Mouse (Mus musculus) limb, embryonic 12.5 days (tissue): Measurements from ENCODE around the gene 6030458C11Rik. TPM values are rescaled to one million over a fixed set of nuclear protein-coding genes. Genes with fewer than 3 reads are reported as not detected.
"Not testable (repeated sequence)": the region's sequence is repeated elsewhere in the genome, so short reads cannot be mapped to it uniquely, and the experiment has no call there.

Experiments used
- ATAC-seq: fragments of 200-750 bp; cut with Nextera tagmentation; 2 replicates; pipeline ENCODE4 v1.8.0; 2017; ENCODE audit warnings: low read depth, moderate TSS enrichment; ENCODE audit not compliant: insufficient number of reproducible peaks, insufficient read depth, low FRiP score, low TSS enrichment
- H3K27ac ChIP-seq: fragments of 300-500 bp; sonication (generic); 2 replicates; pipeline ENCODE4 v1.5.1; 2016; ENCODE audit warnings: mild to moderate bottlenecking, moderate library complexity
- H3K27me3 ChIP-seq: fragments of 300-500 bp; sonication (generic); 2 replicates; pipeline ENCODE4 v1.6.1; 2016; ENCODE audit warnings: mild to moderate bottlenecking, moderate library complexity
- H3K36me3 ChIP-seq: fragments of 300-500 bp; sonication (generic); 2 replicates; pipeline ENCODE4 v1.6.1; 2016; ENCODE audit warnings: mild to moderate bottlenecking, moderate library complexity
- H3K4me1 ChIP-seq: fragments of 300-500 bp; sonication (generic); replicated peaks from 2 replicates; pipeline ENCODE4 v1.6.1; 2016
- H3K4me2 ChIP-seq: fragments of 300-500 bp; sonication (generic); 2 replicates; pipeline ENCODE4 v1.6.1; 2016; ENCODE audit warnings: mild to moderate bottlenecking, moderate library complexity
- H3K4me3 ChIP-seq: fragments of 300-500 bp; sonication (generic); replicated peaks from 2 replicates; pipeline ENCODE4 v1.5.1; 2016; ENCODE audit warnings: mild to moderate bottlenecking
- H3K9ac ChIP-seq: fragments of 300-500 bp; sonication (generic); replicated peaks from 2 replicates; pipeline ENCODE4 v1.6.1; 2016; ENCODE audit warnings: mild to moderate bottlenecking, moderate library complexity
- H3K9me3 ChIP-seq: fragments of 300-500 bp; sonication (generic); 2 replicates; pipeline ENCODE4 v1.6.1; 2016; ENCODE audit warnings: mild to moderate bottlenecking, moderate library complexity
- WGBS: fragments of 180-500 bp; shearing (Covaris S2); methylation state at CpG from one replicate; pipeline ENCODE4 v1.1.7; 2016; 5-methylcytosine and 5-hydroxymethylcytosine counted together
- polyA plus RNA-seq: library from polyadenylated mRNA; unstranded; fragments of >200 nt; fragmentation: Nextera tagmentation; extraction: Ambion mirVana; gene quantifications from 2 replicates; pipeline ENCODE4 v1.2.1, GENCODE M21; 2016

The 6030458C11Rik gene
- polyA plus RNA-seq, 1 experiment from 2014 or later: 54.0 TPM

GRCm38 (mm10) chr15:12817592-12817991, 6.9 kb downstream of the 6030458C11Rik start:
- Histone ChIP-seq H3K9me3 (no peaks in the 10 kb centered on the region), H3K36me3 (peaks cover 90% of the 10 kb centered on the region), H3K4me2 (no peak overlapping the region), H3K9ac (no peak overlapping the region), H3K4me3 (no peak overlapping the region), H3K27me3 (no peaks in the 10 kb centered on the region), H3K4me1 (no peaks in the 10 kb centered on the region), H3K27ac (no peak overlapping the region)
- ATAC-seq: no peak
- whole genome bisulfite sequencing: 94% methylated on average over 8 of the region's 8 CpGs

GRCm38 (mm10) chr15:12812646-12813045, 11.8 kb downstream of the 6030458C11Rik start:
- H3K27ac ChIP-seq: no peak overlapping the region
- no peak overlapping the region for H3K9ac ChIP-seq
- no peak for ATAC-seq
- 95% methylated on average over 11 of the region's 11 CpGs for WGBS
- H3K4me2 ChIP-seq: no peak overlapping the region
- H3K4me1 ChIP-seq: no peaks in the 10 kb centered on the region
- peaks cover 95% of the 10 kb centered on the region for H3K36me3 ChIP-seq
- no peaks in the 10 kb centered on the region for H3K27me3 ChIP-seq
- no peak overlapping the region for H3K4me3 ChIP-seq
- H3K9me3 ChIP-seq: no peaks in the 10 kb centered on the region

- Histone ChIP-seq H3K4me2 (no peak overlapping the region), H3K9ac (no peak overlapping the region), H3K27me3 (no peaks in the 10 kb centered on the region), H3K4me1 (no peaks in the 10 kb centered on the region), H3K36me3 (peaks cover 83% of the 10 kb centered on the region), H3K4me3 (no peak overlapping the region), H3K9me3 (no peaks in the 10 kb centered on the region), H3K27ac (no peak overlapping the region)
- ATAC-seq: no peak
- WGBS: 95% methylated on average over 6 of the region's 6 CpGs
Measured at GRCm38 (mm10) chr15:12809305-12809704, 15.1 kb downstream of the 6030458C11Rik start.

- 89% methylated on average over 10 of the region's 10 CpGs for WGBS
- H3K36me3 ChIP-seq: peaks cover 66% of the 10 kb centered on the region
- no peak for ATAC-seq
Measured at GRCm38 (mm10) chr15:12807088-12807487, 17.4 kb downstream of the 6030458C11Rik start.

GRCm38 (mm10) chr15:12805071-12805470, 19.4 kb downstream of the 6030458C11Rik start:
- peaks cover 46% of the 10 kb centered on the region for H3K36me3 ChIP-seq
- no peak overlapping the region for H3K27ac ChIP-seq
- H3K27me3 ChIP-seq: no peaks in the 10 kb centered on the region
- no peak overlapping the region for H3K4me2 ChIP-seq
- no peak overlapping the region for H3K9ac ChIP-seq
- 79% methylated on average over 4 of the region's 4 CpGs for WGBS
- H3K4me3 ChIP-seq: no peak overlapping the region
- H3K4me1 ChIP-seq: no peaks in the 10 kb centered on the region
- H3K9me3 ChIP-seq: no peaks in the 10 kb centered on the region
- no peak for ATAC-seq

More at GRCm38 (mm10) chr15:12807088-12807487, 17.4 kb downstream of the 6030458C11Rik start:
- Histone ChIP-seq H3K4me3 (no peak overlapping the region), H3K4me1 (no peaks in the 10 kb centered on the region), H3K27ac (no peak overlapping the region), H3K4me2 (no peak overlapping the region), H3K9me3 (no peaks in the 10 kb centered on the region), H3K9ac (no peak overlapping the region), H3K27me3 (no peaks in the 10 kb centered on the region)

- not testable (repeated sequence) for H3K9me3 ChIP-seq, H3K4me1 ChIP-seq, H3K27ac ChIP-seq, H3K4me3 ChIP-seq, H3K4me2 ChIP-seq, H3K27me3 ChIP-seq, H3K9ac ChIP-seq, ATAC-seq, H3K36me3 ChIP-seq
- 76% methylated on average over 2 of the region's 2 CpGs for WGBS
Measured at GRCm38 (mm10) chr15:12801142-12801506, 23.3 kb downstream of the 6030458C11Rik start.

GRCm38 (mm10) chr15:12800405-12801141, 23.9 kb downstream of the 6030458C11Rik start:
- 41% methylated on average over 14 of the region's 15 CpGs for WGBS
- H3K36me3 ChIP-seq: peaks cover under 1% of the 10 kb centered on the region; the same call in 1 of the 2 replicates
- no peaks in the 10 kb centered on the region for H3K27me3 ChIP-seq
- no peak for ATAC-seq
- H3K4me1 ChIP-seq: no peaks in the 10 kb centered on the region
- no peak overlapping the region for H3K4me2 ChIP-seq
- no peak overlapping the region for H3K4me3 ChIP-seq
- H3K9me3 ChIP-seq: no peaks in the 10 kb centered on the region
- no peak overlapping the region for H3K9ac ChIP-seq
- H3K27ac ChIP-seq: no peak overlapping the region

- 88% methylated on average over 6 of the region's 6 CpGs for WGBS
- no peak for ATAC-seq
Measured at GRCm38 (mm10) chr15:12798043-12798442, 26.4 kb downstream of the 6030458C11Rik start.

GRCm38 (mm10) chr15:12795909-12796470, 28.5 kb downstream of the 6030458C11Rik start:
- no peak overlapping the region for H3K27ac ChIP-seq
- no peaks in the 10 kb centered on the region for H3K27me3 ChIP-seq
- H3K4me1 ChIP-seq: no peaks in the 10 kb centered on the region; the same call in 1 of the 2 replicates
- H3K4me2 ChIP-seq: no peak overlapping the region
- 36% methylated on average over 13 of the region's 13 CpGs for WGBS
- H3K9me3 ChIP-seq: no peaks in the 10 kb centered on the region
- ATAC-seq: no peak
- H3K36me3 ChIP-seq: no peaks in the 10 kb centered on the region
- no peak overlapping the region for H3K4me3 ChIP-seq
- no peak overlapping the region for H3K9ac ChIP-seq

More at GRCm38 (mm10) chr15:12798043-12798442, 26.4 kb downstream of the 6030458C11Rik start:
- Histone ChIP-seq H3K36me3 (no peaks in the 10 kb centered on the region), H3K4me3 (no peak overlapping the region), H3K27me3 (no peaks in the 10 kb centered on the region), H3K9me3 (no peaks in the 10 kb centered on the region), H3K4me1 (no peaks in the 10 kb centered on the region), H3K9ac (no peak overlapping the region), H3K4me2 (no peak overlapping the region), H3K27ac (no peak overlapping the region)

- Histone ChIP-seq H3K36me3 (no peaks in the 10 kb centered on the region), H3K4me1 (no peaks in the 10 kb centered on the region; the same call in 1 of the 2 replicates), H3K27ac (no peak overlapping the region), H3K4me3 (no peak overlapping the region), H3K27me3 (no peaks in the 10 kb centered on the region), H3K4me2 (no peak overlapping the region), H3K9ac (no peak overlapping the region), H3K9me3 (no peaks in the 10 kb centered on the region)
- 6% methylated on average over 2 of the region's 2 CpGs for WGBS
- peak; percentile 48; the same call in 1 of the 2 replicates for ATAC-seq
Measured at GRCm38 (mm10) chr15:12795457-12795894, 29.0 kb downstream of the 6030458C11Rik start.

GRCm38 (mm10) chr15:12794311-12794710, 30.1 kb downstream of the 6030458C11Rik start:
- Histone ChIP-seq H3K9ac (no peak overlapping the region), H3K4me1 (peaks cover 6% of the 10 kb centered on the region), H3K27ac (no peak overlapping the region), H3K9me3 (no peaks in the 10 kb centered on the region), H3K36me3 (no peaks in the 10 kb centered on the region), H3K4me3 (no peak overlapping the region), H3K4me2 (no peak overlapping the region), H3K27me3 (no peaks in the 10 kb centered on the region)
- 77% methylated on average over 6 of the region's 6 CpGs for WGBS
- ATAC-seq: no peak
